Mouse (Mus musculus) MEL (cell line): Measurements from ENCODE around the gene Fam149a. TPM values are rescaled to one million over a fixed set of nuclear protein-coding genes. Genes with fewer than 3 reads are reported as not detected.

Experiments
- DNase-seq: peaks from one replicate; pipeline ENCODE4 v3.0.0; 2011; ENCODE audit warnings: low read depth, low spot score
- H3K27ac ChIP-seq: 2 replicates; pipeline ENCODE4 v1.5.1; 2012; ENCODE audit warnings: low read depth, mild to moderate bottlenecking, control low read depth, low read length, moderate library complexity; ENCODE audit not compliant: control insufficient read depth
- H3K27me3 ChIP-seq, 2 experiments: fragments of 150-350 bp in 1 of 2; sonication (generic) in 1 of 2; 2 replicates each; pipeline ENCODE4 v1.6.1; 2012; ENCODE audit warnings: low read length in 2 of 2, mild to moderate bottlenecking in 2 of 2, improper control_type of control experiment in 1 of 2, moderate library complexity in 1 of 2; ENCODE audit not compliant: insufficient read depth in 2 of 2, control insufficient read depth in 1 of 2
- H3K36me3 ChIP-seq, 2 experiments: 2 replicates each; pipeline ENCODE4 v1.6.1; 2012 to 2014; ENCODE audit warnings: low read length in 2 of 2, improper control_type of control experiment in 1 of 2, inconsistent platforms in 1 of 2, mild to moderate bottlenecking in 1 of 2; ENCODE audit not compliant: insufficient read depth in 2 of 2, control insufficient read depth in 1 of 2
- H3K4me1 ChIP-seq, 2 experiments: fragments of 150-350 bp in 1 of 2; sonication (generic) in 1 of 2; 2 replicates each; pipeline ENCODE4 v1.6.1; 2012; ENCODE audit warnings: low read length in 2 of 2, improper control_type of control experiment in 1 of 2, mild to moderate bottlenecking in 1 of 2; ENCODE audit not compliant: insufficient read depth in 2 of 2, control insufficient read depth in 1 of 2
- H3K4me3 ChIP-seq, 2 experiments: fragments of 150-350 bp in 1 of 2; sonication (generic) in 1 of 2; 2 replicates each; pipeline ENCODE4 v1.5.1; 2012; ENCODE audit warnings: low read depth in 2 of 2, low read length in 2 of 2, mild to moderate bottlenecking in 2 of 2, moderate library complexity in 2 of 2, control low read depth in 1 of 2, improper control_type of control experiment in 1 of 2; ENCODE audit not compliant: control insufficient read depth in 1 of 2, insufficient read depth in 1 of 2
- H3K79me2 ChIP-seq: 2 replicates; pipeline ENCODE4 v1.6.1; 2012; ENCODE audit warnings: mild to moderate bottlenecking, low read length, moderate library complexity; ENCODE audit not compliant: control insufficient read depth, poor library complexity, insufficient read depth
- H3K9ac ChIP-seq: 2 replicates; pipeline ENCODE4 v1.6.1; 2012; ENCODE audit warnings: low read depth, mild to moderate bottlenecking, control low read depth, low read length, moderate library complexity; ENCODE audit not compliant: control insufficient read depth, poor library complexity, severe bottlenecking
- H3K9me3 ChIP-seq: fragments of 150-350 bp; sonication (generic); replicated peaks from 2 replicates; pipeline ENCODE4 v1.6.1; 2012; ENCODE audit warnings: mild to moderate bottlenecking, low read length, improper control_type of control experiment, moderate library complexity; ENCODE audit not compliant: insufficient read depth
- BHLHE40 ChIP-seq: IDR thresholded peaks from 2 replicates; pipeline ENCODE4 v1.6.1; 2012; ENCODE audit warnings: low read depth, mild to moderate bottlenecking, inconsistent platforms, low read length, improper control_type of control experiment, borderline replicate concordance
- CTCF ChIP-seq, 3 experiments: IDR thresholded peaks in 2 of 3; conservative IDR thresholded peaks in 1 of 3; 2 replicates each; pipeline ENCODE4 v1.5.1; 2011 to 2012; ENCODE audit warnings: low read length in 3 of 3, low read depth in 2 of 3, mild to moderate bottlenecking in 2 of 3, improper control_type of control experiment in 1 of 3, inconsistent platforms in 1 of 3, mixed read lengths in 1 of 3, moderate library complexity in 1 of 3; ENCODE audit not compliant: control insufficient read depth in 1 of 3, insufficient read depth in 1 of 3, poor library complexity in 1 of 3, severe bottlenecking in 1 of 3
- E2F4 ChIP-seq: IDR thresholded peaks from 2 replicates; pipeline ENCODE4 v1.6.1; 2011; ENCODE audit warnings: low read depth, low read length, improper control_type of control experiment, borderline replicate concordance
- ELF1 ChIP-seq: IDR thresholded peaks from 2 replicates; pipeline ENCODE4 v1.6.1; 2014; ENCODE audit warnings: low read depth, mild to moderate bottlenecking, inconsistent platforms, low read length, improper control_type of control experiment, moderate library complexity
- EP300 ChIP-seq, 2 experiments: IDR thresholded peaks; 2 replicates each; pipeline ENCODE4 v1.6.1; 2011; ENCODE audit warnings: improper control_type of control experiment in 2 of 2, low read length in 2 of 2, low read depth in 1 of 2, mild to moderate bottlenecking in 1 of 2
- ETS1 ChIP-seq: IDR thresholded peaks from 2 replicates; pipeline ENCODE4 v1.6.1; 2012; ENCODE audit warnings: low read depth, mild to moderate bottlenecking, inconsistent platforms, low read length, improper control_type of control experiment, moderate library complexity
- GABPA ChIP-seq: IDR thresholded peaks from 2 replicates; pipeline ENCODE4 v1.6.1; 2012; ENCODE audit warnings: low read depth, mild to moderate bottlenecking, inconsistent platforms, low read length, improper control_type of control experiment, moderate library complexity
- JUND ChIP-seq: IDR thresholded peaks from 2 replicates; pipeline ENCODE4 v1.6.1; 2011; ENCODE audit warnings: low read depth, mild to moderate bottlenecking, improper control_type of control experiment, low read length
- MAFK ChIP-seq: IDR thresholded peaks from 2 replicates; pipeline ENCODE4 v1.6.1; 2011; ENCODE audit warnings: low read depth, mild to moderate bottlenecking, low read length, improper control_type of control experiment, borderline replicate concordance
- MAZ ChIP-seq: IDR thresholded peaks from 2 replicates; pipeline ENCODE4 v1.6.1; 2012; ENCODE audit warnings: low read depth, mild to moderate bottlenecking, inconsistent platforms, low read length, improper control_type of control experiment
- MYC ChIP-seq: IDR thresholded peaks from 2 replicates; pipeline ENCODE4 v1.6.1; 2011; ENCODE audit warnings: low read depth, mild to moderate bottlenecking, low read length, improper control_type of control experiment, moderate library complexity
- NELFE ChIP-seq: IDR thresholded peaks from 2 replicates; pipeline ENCODE4 v1.6.1; 2011; ENCODE audit warnings: low read depth, low read length, improper control_type of control experiment
- NRF1 ChIP-seq: IDR thresholded peaks from 2 replicates; pipeline ENCODE4 v1.6.1; 2014; ENCODE audit warnings: low read depth, mild to moderate bottlenecking, inconsistent platforms, low read length, improper control_type of control experiment, moderate library complexity; ENCODE audit not compliant: poor library complexity, insufficient read depth, severe bottlenecking
- POLR2AphosphoS5 ChIP-seq: IDR thresholded peaks from 2 replicates; pipeline ENCODE4 v1.6.1; 2012; ENCODE audit warnings: low read depth, borderline replicate concordance, mild to moderate bottlenecking, inconsistent platforms, low read length, moderate library complexity, mixed read lengths
- RAD21 ChIP-seq: IDR thresholded peaks from 2 replicates; pipeline ENCODE4 v1.6.1; 2011; ENCODE audit warnings: mild to moderate bottlenecking, low read depth, low read length, improper control_type of control experiment
- UBTF ChIP-seq: IDR thresholded peaks from 2 replicates; pipeline ENCODE4 v1.6.1; 2012; ENCODE audit warnings: low read depth, mild to moderate bottlenecking, inconsistent platforms, low read length, improper control_type of control experiment, moderate library complexity, borderline replicate concordance; ENCODE audit not compliant: insufficient read depth
- USF2 ChIP-seq, 2 experiments: IDR thresholded peaks; 2 replicates each; pipeline ENCODE4 v1.6.1; 2011 to 2012; ENCODE audit warnings: improper control_type of control experiment in 2 of 2, low read length in 2 of 2, borderline replicate concordance in 1 of 2, inconsistent platforms in 1 of 2, low read depth in 1 of 2, mild to moderate bottlenecking in 1 of 2; ENCODE audit not compliant: insufficient read depth in 1 of 2
- ZC3H11A ChIP-seq: IDR thresholded peaks from 2 replicates; pipeline ENCODE4 v1.6.1; 2012; ENCODE audit warnings: low read depth, mild to moderate bottlenecking, inconsistent platforms, low read length, improper control_type of control experiment
- ZKSCAN1 ChIP-seq: IDR thresholded peaks from 2 replicates; pipeline ENCODE4 v1.6.1; 2012; ENCODE audit warnings: low read depth, mild to moderate bottlenecking, inconsistent platforms, low read length, improper control_type of control experiment, moderate library complexity
- ZMIZ1 ChIP-seq: IDR thresholded peaks from 2 replicates; pipeline ENCODE4 v1.6.1; 2012; ENCODE audit warnings: low read depth, mild to moderate bottlenecking, inconsistent platforms, low read length, improper control_type of control experiment, moderate library complexity
- polyA plus RNA-seq, 2 experiments: library from polyadenylated mRNA; stranded (reverse) in 1 of 2; unstranded in 1 of 2; fragments of >175 nt in 1 of 2; fragments of >200 nt in 1 of 2; gene quantifications; 2 replicates each; pipeline versions ENCODE4 v1.2.1 to v1.2.4; 2012; ENCODE audit warnings: low replicate concordance in 2 of 2, low read depth in 1 of 2; ENCODE audit not compliant: insufficient read length in 2 of 2, insufficient read depth in 1 of 2, missing spikeins in 1 of 2
- total RNA-seq: library from RNA; depleted of rRNA; stranded (reverse); fragments of 300-350 nt; gene quantifications from 2 replicates; pipeline ENCODE4 v1.2.3, GENCODE M21; 2012

Fam149a gene
- total and polyA plus RNA-seq, 3 experiments = not detected

- Histone ChIP-seq H3K9ac (no peak within 1 kb of the TSS), H3K4me1 (no peaks in the 10 kb centered on the region), H3K9me3 (no peaks in the 10 kb centered on the region), H3K27me3 (no peaks in the 10 kb centered on the region), H3K36me3 (no peaks in the 10 kb centered on the region), H3K79me2 (no peaks in the 10 kb centered on the region), H3K27ac (no peak within 1 kb of the TSS), H3K4me3 (no peak within 1 kb of the TSS)
- no peak for TF ChIP-seq UBTF
- TF ChIP-seq NRF1 = no peak
- no peak for TF ChIP-seq ETS1
- no peak for TF ChIP-seq ZC3H11A
- no peak for TF ChIP-seq ZMIZ1
- DNase-seq = no peak
These were observed 49.2 kb downstream of the Fam149a start, which contains the start of gene Cyp4v3 for GRCm38 (mm10) chr8:45332685-45333409. Gene Cyp4v3, minus strand, starts transcription at chr8:45333216.

- Histone ChIP-seq H3K27ac (no peak overlapping the region), H3K79me2 (no peaks in the 10 kb centered on the region), H3K9ac (no peak overlapping the region), H3K4me1 (no peaks in the 10 kb centered on the region), H3K27me3 (no peaks in the 10 kb centered on the region), H3K36me3 (no peaks in the 10 kb centered on the region)
- no peak for DNase-seq
- TF ChIP-seq EP300 (IDR thresholded peaks at IDR 0.05; ENCODE audit: low read depth in 1 of 2, low read length in 2 of 2) (no peak), ETS1 (no peak), E2F4 (no peak), ELF1 (no peak)
- TF ChIP-seq, all 39 proteins: peak for 0
- Histone ChIP-seq H3K9me3 (no peaks in the 10 kb centered on the region), H3K4me3 (no peak overlapping the region)
These were observed 51.2 kb downstream of the Fam149a start for GRCm38 (mm10) chr8:45330856-45331255.

GRCm38 (mm10) chr8:45329206-45329980, 52.7 kb downstream of the Fam149a start:
- no peaks in the 10 kb centered on the region for H3K36me3 ChIP-seq
- no peaks in the 10 kb centered on the region for H3K4me1 ChIP-seq
- H3K27ac ChIP-seq = no peak overlapping the region
- no peak for TF ChIP-seq CTCF (IDR thresholded peaks at IDR 0.05 in 2 of 3, conservative IDR thresholded peaks at IDR 0.05 in 1 of 3; ENCODE audit: control insufficient read depth in 1 of 3, insufficient read depth in 1 of 3, low read depth in 2 of 3, low read length in 3 of 3, poor library complexity in 1 of 3, severe bottlenecking in 1 of 3)
- no peak for TF ChIP-seq NELFE
- TF ChIP-seq MYC = no peak
- no peak for TF ChIP-seq ETS1
- TF ChIP-seq RAD21 = no peak
- TF ChIP-seq BHLHE40 = no peak
- TF ChIP-seq MAZ = no peak
- TF ChIP-seq JUND = no peak
- no peak for TF ChIP-seq MAFK
- no peak for TF ChIP-seq ZKSCAN1
- no peak for TF ChIP-seq EP300 (IDR thresholded peaks at IDR 0.05; ENCODE audit: low read depth in 1 of 2, low read length in 2 of 2)
- TF ChIP-seq UBTF = no peak
- TF ChIP-seq GABPA = no peak
- no peak for TF ChIP-seq POLR2AphosphoS5
- no peak for TF ChIP-seq USF2 (IDR thresholded peaks at IDR 0.05; ENCODE audit: borderline replicate concordance in 1 of 2, insufficient read depth in 1 of 2, low read depth in 1 of 2, low read length in 2 of 2)
- H3K79me2 ChIP-seq = no peaks in the 10 kb centered on the region
- no peaks in the 10 kb centered on the region for H3K27me3 ChIP-seq
- H3K9me3 ChIP-seq = no peaks in the 10 kb centered on the region
- no peak for DNase-seq
- H3K9ac ChIP-seq = no peak overlapping the region
- no peak overlapping the region for H3K4me3 ChIP-seq
